Mouse (Mus musculus) liver, postnatal 0 days (tissue): ENCODE results near the gene Bri3bp. TPM values are rescaled to one million over a fixed set of nuclear protein-coding genes. Genes with fewer than 3 reads are reported as not detected.
A peak's percentile ranks its signal among the peaks of the same experiment; 100 is the strongest.

Experiments
- ATAC-seq: fragments of 200-750 bp; cut with Nextera tagmentation; 2 replicates; pipeline ENCODE4 v1.8.0; 2017; ENCODE audit warnings: mild to moderate bottlenecking, moderate library complexity
- DNase-seq: peaks from one replicate; pipeline ENCODE4 v3.0.0-alpha.2; 2016
- H3K27ac ChIP-seq: fragments of 300-500 bp; sonication (generic); 2 replicates; pipeline ENCODE4 v1.5.1; 2014; ENCODE audit warnings: antibody characterized with exemption, moderate library complexity, mild to moderate bottlenecking, low read depth
- H3K27me3 ChIP-seq: fragments of 300-500 bp; sonication (generic); 2 replicates; pipeline ENCODE4 v1.6.1; 2014; ENCODE audit warnings: low read length, control low read depth, mixed read lengths; ENCODE audit not compliant: insufficient read depth
- H3K36me3 ChIP-seq: fragments of 300-500 bp; sonication (generic); replicated peaks from 2 replicates; pipeline ENCODE4 v1.6.1; 2014; ENCODE audit warnings: mild to moderate bottlenecking, control low read depth, low read length, moderate library complexity, mixed read lengths; ENCODE audit not compliant: insufficient read depth
- H3K4me1 ChIP-seq: fragments of 300-500 bp; sonication (generic); 2 replicates; pipeline ENCODE4 v1.6.1; 2014; ENCODE audit warnings: antibody characterized with exemption, mild to moderate bottlenecking, control low read depth; ENCODE audit not compliant: insufficient read depth
- H3K4me2 ChIP-seq: fragments of 300-500 bp; sonication (generic); 2 replicates; pipeline ENCODE4 v1.6.1; 2014; ENCODE audit warnings: low read depth, mild to moderate bottlenecking, low read length, moderate library complexity, mixed read lengths
- H3K4me3 ChIP-seq: fragments of 300-500 bp; sonication (generic); 2 replicates; pipeline ENCODE4 v1.5.1; 2014; ENCODE audit warnings: low read depth, low read length
- H3K9ac ChIP-seq: fragments of 300-500 bp; sonication (generic); replicated peaks from 2 replicates; pipeline ENCODE4 v1.6.1; 2014; ENCODE audit warnings: mild to moderate bottlenecking, moderate library complexity
- H3K9me3 ChIP-seq: fragments of 300-500 bp; sonication (generic); 2 replicates; pipeline ENCODE4 v1.6.1; 2016; ENCODE audit warnings: mild to moderate bottlenecking, control low read depth, low read length, mixed read lengths
- CTCF ChIP-seq: sonication (generic); IDR thresholded peaks from 2 replicates; pipeline ENCODE4 v1.5.1; 2016; ENCODE audit warnings: antibody characterized with exemption, low read depth
- EP300 ChIP-seq: IDR thresholded peaks from 2 replicates; pipeline ENCODE4 v1.6.1; 2016; ENCODE audit warnings: antibody characterized with exemption, low read depth, mild to moderate bottlenecking
- WGBS: fragments of 180-500 bp; shearing (Covaris S2); extraction: QIAGEN DNeasy Blood & Tissue Kit; methylation state at CpG from one replicate; pipeline ENCODE4 v1.1.7; 2014; ENCODE audit not compliant: insufficient replicate concordance; 5-methylcytosine and 5-hydroxymethylcytosine counted together
- polyA plus RNA-seq: library from polyadenylated mRNA; unstranded; fragments of >200 nt; fragmentation: Nextera tagmentation; extraction: Ambion mirVana; gene quantifications from 2 replicates; pipeline ENCODE4 v1.2.1, GENCODE M21; 2015

The Bri3bp gene
- polyA plus RNA-seq, 1 experiment from 2014 or later = 20.9 TPM

DNA sequence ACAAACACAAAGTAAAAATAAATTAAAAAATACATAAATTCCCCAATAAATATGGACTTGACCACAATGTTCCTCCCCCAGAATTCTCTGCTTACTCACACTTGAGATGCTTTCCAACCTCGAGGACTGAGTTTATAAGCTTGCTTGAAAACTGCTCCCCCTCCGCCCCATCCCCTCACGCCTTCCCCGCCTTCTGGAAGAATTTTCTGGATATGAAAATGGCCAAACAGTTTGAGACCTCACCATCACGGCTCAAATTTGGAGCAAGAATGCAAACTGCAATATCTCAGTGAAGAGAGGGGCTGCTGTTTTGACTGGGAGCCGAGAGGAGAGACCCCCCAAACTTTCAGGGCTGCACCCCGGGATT, 36.8 kb upstream of the Bri3bp start:
- H3K9me3 ChIP-seq = no peaks in the 10 kb centered on the region
- H3K36me3 ChIP-seq = no peaks in the 10 kb centered on the region
- peak overlapping the region; percentile 53 for H3K4me3 ChIP-seq
- peak overlapping the region; percentile 70 for H3K9ac ChIP-seq
- peaks cover 25% of the 10 kb centered on the region for H3K4me1 ChIP-seq
- H3K27me3 ChIP-seq = no peaks in the 10 kb centered on the region
- no peak for TF ChIP-seq EP300
- TF ChIP-seq CTCF = no peak
- 3% methylated on average over 7 of the region's 7 CpGs for WGBS
- H3K4me2 ChIP-seq = peak overlapping the region; percentile 90
- no peak for DNase-seq
- H3K27ac ChIP-seq = peak overlapping the region; percentile 87
- no peak for ATAC-seq

DNA sequence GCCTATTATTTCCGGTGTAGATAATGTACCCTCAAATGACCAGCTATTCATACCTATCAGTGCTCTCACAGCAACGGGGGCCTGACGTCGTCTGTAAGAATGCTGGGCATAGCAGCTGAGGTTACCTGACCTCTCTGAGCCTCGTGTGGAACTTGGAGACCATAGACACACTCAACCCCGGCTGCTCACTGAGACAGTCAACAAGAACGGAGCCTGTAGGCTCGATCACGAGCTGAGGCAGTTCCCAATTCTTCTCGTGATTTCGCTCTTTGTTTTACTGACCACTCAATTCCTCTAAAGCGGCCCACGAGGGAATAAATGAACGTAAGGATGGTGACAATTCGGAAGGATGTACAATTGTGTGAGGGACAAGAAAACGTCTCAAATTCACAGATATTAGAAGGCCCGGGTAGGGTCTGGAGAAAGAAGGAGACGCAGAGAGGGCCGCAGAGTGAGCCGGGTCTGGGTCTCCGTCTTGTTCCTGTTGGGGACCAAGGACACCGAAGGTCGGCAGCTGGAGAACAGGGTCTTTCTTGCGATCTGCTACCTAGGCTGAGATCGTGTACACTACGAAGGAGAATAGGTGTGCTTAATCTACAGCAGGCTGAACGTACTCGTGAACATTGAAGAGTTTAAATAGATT, 36.3 kb upstream of the Bri3bp start:
- Histone ChIP-seq H3K4me1 (peaks cover 29% of the 10 kb centered on the region), H3K4me3 (peak overlapping the region; percentile 53), H3K27ac (peak overlapping the region; percentile 87), H3K36me3 (no peaks in the 10 kb centered on the region), H3K4me2 (peak overlapping the region; percentile 90), H3K27me3 (no peaks in the 10 kb centered on the region), H3K9ac (peak overlapping the region; percentile 70), H3K9me3 (no peaks in the 10 kb centered on the region)
- TF ChIP-seq EP300 = no peak
- no peak for TF ChIP-seq CTCF
- ATAC-seq (peak; percentile 11), DNase-seq (peak; percentile 55)
- under 1% methylated on average over 28 of the region's 28 CpGs for WGBS

DNA sequence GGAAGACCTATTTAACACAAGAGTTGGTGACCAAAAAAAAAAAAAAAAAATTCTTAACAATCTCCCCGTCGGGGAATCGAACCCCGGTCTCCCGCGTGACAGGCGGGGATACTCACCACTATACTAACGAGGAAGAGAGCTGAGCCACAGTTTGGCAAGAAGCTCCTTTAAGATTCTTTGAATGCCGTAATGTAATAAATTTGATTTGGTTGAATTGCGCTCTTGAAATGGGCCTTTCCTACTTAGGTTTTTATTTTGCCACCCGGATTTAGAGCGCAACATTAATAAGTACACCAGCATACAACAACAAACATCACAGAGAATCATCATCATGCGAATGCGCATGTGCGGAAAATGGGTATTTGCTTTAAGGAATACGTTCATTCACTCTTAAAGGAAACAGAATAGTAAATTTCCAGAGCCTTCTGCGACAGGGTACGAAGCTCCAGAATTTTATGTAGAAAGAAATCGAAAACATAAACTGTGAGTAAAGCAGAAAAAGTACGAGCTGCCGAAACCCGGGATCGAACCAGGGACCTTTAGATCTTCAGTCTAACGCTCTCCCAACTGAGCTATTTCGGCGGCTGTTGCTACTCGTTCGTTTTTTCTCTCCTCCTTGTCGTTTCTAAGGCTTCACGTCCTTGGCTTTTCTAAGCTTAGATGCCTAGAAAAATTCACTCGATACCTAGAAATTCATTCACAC, 35.7 kb upstream of the Bri3bp start:
- H3K4me3 ChIP-seq = peak overlapping the region; percentile 53

DNA sequence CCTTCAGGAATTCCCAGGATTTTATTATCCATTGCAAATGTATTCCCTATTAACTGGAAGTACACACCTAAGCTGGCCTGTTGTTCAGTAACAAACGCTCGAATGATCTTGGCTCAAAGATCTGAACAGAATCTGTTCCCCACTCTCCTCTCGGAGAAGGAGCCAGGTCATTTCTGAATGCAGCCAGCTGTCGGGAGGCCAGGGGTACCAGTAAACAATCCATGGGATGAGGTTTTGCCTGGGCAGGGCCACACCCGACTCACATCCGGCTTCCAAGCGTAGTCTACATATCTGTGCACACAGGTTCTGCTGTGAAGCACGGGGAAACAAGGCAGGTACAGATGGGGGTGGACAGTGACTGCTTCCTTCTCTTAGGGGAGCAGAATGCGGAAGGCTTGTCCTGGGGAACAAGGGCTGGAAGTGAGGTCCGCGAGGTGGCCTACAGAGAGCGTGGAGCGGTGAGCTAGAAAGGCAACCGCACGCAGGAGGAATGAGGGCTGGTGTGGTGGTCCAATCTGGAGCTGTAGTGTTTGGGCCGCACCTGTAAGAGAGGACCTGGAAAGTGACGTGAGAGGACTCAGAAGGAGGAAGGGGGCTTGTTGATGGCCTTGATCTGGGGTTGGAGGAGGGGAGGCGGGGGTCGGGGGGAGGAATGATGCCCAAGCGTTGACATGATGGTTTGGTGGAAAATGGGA, 34.9 kb upstream of the Bri3bp start:
- H3K9ac ChIP-seq = peak overlapping the region; percentile 73

More for the DNA sequence above, 35.7 kb upstream of the Bri3bp start:
- ATAC-seq (peak; percentile 66), DNase-seq (peak; percentile 90)
- TF ChIP-seq CTCF = no peak
- peak; percentile 49; the same call in 1 of the 2 replicates for TF ChIP-seq EP300
- no peaks in the 10 kb centered on the region for H3K36me3 ChIP-seq
- peak overlapping the region; percentile 87 for H3K27ac ChIP-seq
- H3K4me1 ChIP-seq = peaks cover 29% of the 10 kb centered on the region
- WGBS = 1% methylated on average over 31 of the region's 31 CpGs
- H3K27me3 ChIP-seq = no peaks in the 10 kb centered on the region
- peak overlapping the region; percentile 90 for H3K4me2 ChIP-seq
- peak overlapping the region; percentile 73 for H3K9ac ChIP-seq
- no peaks in the 10 kb centered on the region for H3K9me3 ChIP-seq

DNA sequence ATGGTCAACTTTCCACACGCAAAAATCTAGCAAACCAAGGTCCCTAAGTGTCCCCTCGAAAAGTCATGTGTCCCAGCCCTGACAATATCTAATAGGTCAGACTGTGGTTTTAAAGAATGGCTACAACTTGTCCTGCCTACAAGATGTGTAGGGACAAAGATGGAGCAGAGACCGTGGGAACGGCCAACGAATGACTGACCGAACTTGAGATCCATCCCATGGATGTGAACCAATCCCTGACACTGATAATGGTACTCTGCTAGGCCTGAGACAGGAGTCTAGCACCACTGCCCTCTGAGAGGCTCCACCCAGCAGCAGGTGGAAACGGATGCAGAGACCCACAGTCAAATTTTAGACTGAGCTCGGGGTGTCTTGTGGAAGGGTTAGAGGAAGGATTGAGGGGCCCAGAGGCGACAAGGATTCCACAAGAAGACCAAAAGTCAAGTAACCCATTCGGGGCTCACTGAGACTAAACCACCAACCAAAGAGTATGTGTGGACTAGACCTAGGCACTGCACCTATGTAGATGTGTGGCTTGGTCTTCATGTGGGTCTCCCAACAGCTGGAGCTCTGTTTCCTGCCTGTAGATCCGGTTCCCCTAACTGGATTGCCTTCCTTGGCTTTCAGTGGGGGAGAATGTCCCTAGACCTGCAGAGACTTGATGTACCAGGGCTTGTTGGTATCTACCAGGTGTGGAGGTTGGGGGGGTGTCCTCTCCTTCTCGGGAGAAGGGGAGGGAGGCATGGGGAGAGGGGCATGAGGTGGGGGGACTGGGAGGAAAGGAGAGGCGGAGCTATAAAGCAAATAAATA, 34.1 kb upstream of the Bri3bp start:
- Histone ChIP-seq H3K27ac (peak overlapping the region; percentile 87), H3K4me3 (peak overlapping the region; percentile 53), H3K4me1 (peaks cover 29% of the 10 kb centered on the region), H3K9ac (0 out of 2 replicates have a peak overlapping the region, but pooled peaks have one; percentile 73), H3K4me2 (peak overlapping the region; percentile 90), H3K36me3 (no peaks in the 10 kb centered on the region), H3K9me3 (no peaks in the 10 kb centered on the region), H3K27me3 (no peaks in the 10 kb centered on the region)
- DNase-seq = no peak
- TF ChIP-seq CTCF (no peak), EP300 (no peak)
- ATAC-seq = no peak
- WGBS = 46% methylated on average over 13 of the region's 13 CpGs

More for the DNA sequence above, 34.9 kb upstream of the Bri3bp start:
- Histone ChIP-seq H3K27me3 (no peaks in the 10 kb centered on the region), H3K36me3 (no peaks in the 10 kb centered on the region), H3K4me2 (peak overlapping the region; percentile 90), H3K4me3 (peak overlapping the region; percentile 53), H3K9me3 (no peaks in the 10 kb centered on the region), H3K27ac (peak overlapping the region; percentile 87), H3K4me1 (peaks cover 29% of the 10 kb centered on the region)
- TF ChIP-seq EP300 = no peak
- ATAC-seq (peak; percentile 31), DNase-seq (peak; percentile 69)
- WGBS = 2% methylated on average over 20 of the region's 20 CpGs
